Mouse (Mus musculus): ENCODE measurements around the gene Itgb2. TPM values are rescaled to one million over a fixed set of nuclear protein-coding genes. Genes with fewer than 3 reads are reported as not detected.

Itgb2 gene
- 12.4 and 18.4 TPM in 2 replicates for total RNA-seq (2017)

GRCm38 (mm10) chr10:77530140-77530539 is at the start of gene Itgb2:
Gene Itgb2 (plus strand): TSS chr10:77530252.
- peak; percentile 68 for ATAC-seq (replicated peaks; ENCODE audit: low read depth, poor library complexity, severe bottlenecking)

- ATAC-seq (replicated peaks; ENCODE audit: low read depth, poor library complexity, severe bottlenecking) = no peak
Measured at GRCm38 (mm10) chr10:77481814-77482213, 48.2 kb upstream of the Itgb2 start.

- ATAC-seq (replicated peaks; ENCODE audit: low read depth, poor library complexity, severe bottlenecking) = peak; percentile 61; the same call in 1 of the 2 replicates
Measured at GRCm38 (mm10) chr10:77484205-77484935, 45.7 kb upstream of the Itgb2 start.

GRCm38 (mm10) chr10:77485786-77486185 is 44.3 kb upstream of the Itgb2 start:
- ATAC-seq (replicated peaks; ENCODE audit: low read depth, poor library complexity, severe bottlenecking) = no peak

- ATAC-seq (replicated peaks; ENCODE audit: low read depth, poor library complexity, severe bottlenecking) = no peak
Measured at GRCm38 (mm10) chr10:77488168-77488567, 41.9 kb upstream of the Itgb2 start.

- ATAC-seq (replicated peaks; ENCODE audit: low read depth, poor library complexity, severe bottlenecking) = no peak
Measured at GRCm38 (mm10) chr10:77491585-77491984, 38.5 kb upstream of the Itgb2 start.

GRCm38 (mm10) chr10:77492885-77493284 is 37.2 kb upstream of the Itgb2 start:
- ATAC-seq (replicated peaks; ENCODE audit: low read depth, poor library complexity, severe bottlenecking) = no peak

- no peak for ATAC-seq (replicated peaks; ENCODE audit: low read depth, poor library complexity, severe bottlenecking)
Measured at GRCm38 (mm10) chr10:77497185-77497584, 32.9 kb upstream of the Itgb2 start.

GRCm38 (mm10) chr10:77498254-77498653 is 31.8 kb upstream of the Itgb2 start:
- no peak for ATAC-seq (replicated peaks; ENCODE audit: low read depth, poor library complexity, severe bottlenecking)

GRCm38 (mm10) chr10:77500636-77501035 is 29.4 kb upstream of the Itgb2 start:
- no peak for ATAC-seq (replicated peaks; ENCODE audit: low read depth, poor library complexity, severe bottlenecking)

GRCm38 (mm10) chr10:77502967-77503922 is 26.8 kb upstream of the Itgb2 start:
- no peak for ATAC-seq (replicated peaks; ENCODE audit: low read depth, poor library complexity, severe bottlenecking)

GRCm38 (mm10) chr10:77504143-77504542 is 25.9 kb upstream of the Itgb2 start:
- ATAC-seq (replicated peaks; ENCODE audit: low read depth, poor library complexity, severe bottlenecking) = no peak

- no peak for ATAC-seq (replicated peaks; ENCODE audit: low read depth, poor library complexity, severe bottlenecking)
Measured at GRCm38 (mm10) chr10:77506526-77506925, 23.5 kb upstream of the Itgb2 start.

- no peak for ATAC-seq (replicated peaks; ENCODE audit: low read depth, poor library complexity, severe bottlenecking)
Measured at GRCm38 (mm10) chr10:77506961-77507577, 23.0 kb upstream of the Itgb2 start.

- no peak for ATAC-seq (replicated peaks; ENCODE audit: low read depth, poor library complexity, severe bottlenecking)
Measured at GRCm38 (mm10) chr10:77507779-77508178, 22.3 kb upstream of the Itgb2 start.

- ATAC-seq (replicated peaks; ENCODE audit: low read depth, poor library complexity, severe bottlenecking) = no peak
Measured at GRCm38 (mm10) chr10:77508744-77509143, 21.3 kb upstream of the Itgb2 start.

- peak; percentile 84 for ATAC-seq (replicated peaks; ENCODE audit: low read depth, poor library complexity, severe bottlenecking)
Measured at GRCm38 (mm10) chr10:77509403-77510187, 20.5 kb upstream of the Itgb2 start.

- ATAC-seq (replicated peaks; ENCODE audit: low read depth, poor library complexity, severe bottlenecking) = no peak
Measured at GRCm38 (mm10) chr10:77510225-77510982, 19.6 kb upstream of the Itgb2 start.

Data from common myeloid progenitor, adult 5-6 weeks (primary cell).